Mouse (Mus musculus) ES-E14 (cell line): Measurements from ENCODE around the gene Pnrc1. TPM values are rescaled to one million over a fixed set of nuclear protein-coding genes. Genes with fewer than 3 reads are reported as not detected.

Source experiments
- DNase-seq: peaks from one replicate; pipeline ENCODE4 v3.0.0-alpha.2; 2013; ENCODE audit warnings: low read depth, low spot score
- H3K27ac ChIP-seq: 2 replicates; pipeline ENCODE4 v1.5.1; 2012; ENCODE audit warnings: low read depth, mild to moderate bottlenecking, low read length, moderate library complexity, mixed read lengths; ENCODE audit not compliant: poor library complexity, insufficient read depth, severe bottlenecking
- H3K36me3 ChIP-seq: 2 replicates; pipeline ENCODE4 v1.6.1; 2012; ENCODE audit warnings: mild to moderate bottlenecking, low read length, moderate library complexity, mixed read lengths; ENCODE audit not compliant: control insufficient read depth, poor library complexity, insufficient read depth, severe bottlenecking
- H3K4me1 ChIP-seq, 2 experiments: fragments of 150-350 bp in 1 of 2; sonication (generic) in 1 of 2; 2 replicates each; pipeline ENCODE4 v1.6.1; 2012; ENCODE audit warnings: low read length in 2 of 2, mild to moderate bottlenecking in 1 of 2, mixed read lengths in 1 of 2; ENCODE audit not compliant: control insufficient read depth in 2 of 2, insufficient read depth in 2 of 2, poor library complexity in 1 of 2
- H3K4me3 ChIP-seq, 2 experiments: fragments of 150-350 bp in 1 of 2; sonication (generic) in 1 of 2; 2 replicates each; pipeline ENCODE4 v1.5.1; 2012; ENCODE audit warnings: low read length in 2 of 2, low read depth in 1 of 2, mild to moderate bottlenecking in 1 of 2, mixed read lengths in 1 of 2; ENCODE audit not compliant: insufficient read depth in 1 of 2, poor library complexity in 1 of 2, severe bottlenecking in 1 of 2
- H3K9ac ChIP-seq: 2 replicates; pipeline ENCODE4 v1.6.1; 2012; ENCODE audit warnings: low read depth, mild to moderate bottlenecking, low read length, mixed read lengths; ENCODE audit not compliant: poor library complexity, insufficient read depth, severe bottlenecking
- H3K9me3 ChIP-seq: fragments of 150-350 bp; sonication (generic); 2 replicates; pipeline ENCODE4 v1.6.1; 2012; ENCODE audit warnings: low read depth, mild to moderate bottlenecking, low read length; ENCODE audit not compliant: control insufficient read depth, insufficient read depth
- CHD2 ChIP-seq: IDR thresholded peaks from 2 replicates; pipeline ENCODE4 v1.6.1; 2014; ENCODE audit warnings: mild to moderate bottlenecking, low read depth, low read length, inconsistent platforms
- ZNF384 ChIP-seq: IDR thresholded peaks from 2 replicates; pipeline ENCODE4 v1.6.1; 2012; ENCODE audit warnings: low read depth, low read length, inconsistent platforms
- in situ Hi-C, 2 experiments: fragments of 600-800 bp; cut with MboI; formaldehyde crosslinking; loops; one replicate each; pipeline ENCODE4 v1.15.1; 2025; ENCODE audit warnings: low sequenced_read_pairs in 2 of 2, inconsistent platforms in 1 of 2; ENCODE audit not compliant: unreplicated experiment in 2 of 2
- total RNA-seq: library from RNA; depleted of rRNA; stranded (reverse); fragments of 300-350 nt; gene quantifications from 2 replicates; pipeline ENCODE4 v1.2.3, GENCODE M21; 2012; rRNA removed

Pnrc1 gene
- total RNA-seq, 1 experiment: 25.8 TPM

GRCm38 (mm10) chr4:33198117-33198516 lies 91.8 kb downstream of the Pnrc1 start:
- no peak overlapping the region for H3K4me3 ChIP-seq
- no peak overlapping the region for H3K9ac ChIP-seq
- no peak overlapping the region; the same call in 1 of the 2 replicates for H3K27ac ChIP-seq
- no peaks in the 10 kb centered on the region for H3K36me3 ChIP-seq
- DNase-seq: peak; percentile 31
- no peak for TF ChIP-seq CHD2
- TF ChIP-seq ZNF384: peak; percentile 65; the same call in 1 of the 2 replicates
- in situ Hi-C loops: no loop called here
- no peaks in the 10 kb centered on the region for H3K9me3 ChIP-seq
- H3K4me1 ChIP-seq: peaks cover 0 to 12% of the 10 kb centered on the region in 2 experiments; a peak in 2 of 4 replicates

Other genes with a start within 250 kb of the Pnrc1 start
- gene Gabrr2, start 227.2 kb downstream of the Pnrc1 start, total RNA-seq: not detected in 2 replicates
- 0.79 and 0.89 TPM in 2 replicates for gene Gabrr1, start 157.6 kb downstream of the Pnrc1 start, total RNA-seq
- gene Pm20d2, start 100.4 kb downstream of the Pnrc1 start, total RNA-seq: 2.0 and 2.1 TPM in 2 replicates
- gene Srsf12, start 81.2 kb downstream of the Pnrc1 start, total RNA-seq: 1.6 and 2.9 TPM in 2 replicates
- 23.5 and 25.4 TPM in 2 replicates for gene Rngtt, start 20.1 kb upstream of the Pnrc1 start, total RNA-seq